Mouse (Mus musculus): ENCODE measurements around the gene Pmf1. TPM values are rescaled to one million over a fixed set of nuclear protein-coding genes. Genes with fewer than 3 reads are reported as not detected.
"Not testable (repeated sequence)": the region's sequence is repeated elsewhere in the genome, so short reads cannot be mapped to it uniquely, and the experiment has no call there.

Pmf1 gene
- polyA plus RNA-seq, 1 experiment from 2014 or later, result 33.5 TPM

DNA sequence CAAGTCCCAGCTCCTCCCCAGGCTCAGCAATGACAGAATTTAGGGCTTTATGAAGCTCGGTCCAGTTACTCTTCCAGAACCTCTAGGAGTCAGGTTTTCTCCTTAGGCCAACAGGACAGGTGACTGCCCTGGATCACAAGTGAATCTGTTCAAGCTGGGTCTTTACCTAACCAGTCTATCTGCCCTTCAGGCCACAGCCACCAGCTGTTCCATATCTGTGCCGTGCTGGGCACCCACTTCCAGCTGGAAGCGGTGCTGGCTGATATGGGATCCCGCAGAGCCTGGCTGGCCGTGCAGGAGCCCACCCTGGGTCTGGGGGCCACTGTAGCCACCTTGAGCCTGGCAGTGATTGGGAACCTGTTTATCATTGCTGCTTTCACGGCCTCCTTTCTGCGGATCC is 27.7 kb downstream of the Pmf1 start:
- not testable (repeated sequence) for H3K27me3 ChIP-seq; H3K9me3 ChIP-seq; H3K4me1 ChIP-seq (replicated peaks); H3K36me3 ChIP-seq; H3K27ac ChIP-seq (replicated peaks); H3K4me3 ChIP-seq; H3K9ac ChIP-seq
- peak; percentile 30; the same call in 1 of the 2 replicates for ATAC-seq (ENCODE audit: low read depth)
- 36% methylated on average over 3 of the region's 7 CpGs for WGBS
- H3K4me2 ChIP-seq, result peak overlapping the region; percentile 50

- H3K9me3 ChIP-seq; H3K4me1 ChIP-seq (replicated peaks); H3K36me3 ChIP-seq; H3K27me3 ChIP-seq: not testable (repeated sequence)
- H3K4me2 ChIP-seq, result peak overlapping the region; percentile 50
- peak overlapping the region; percentile 88 for H3K27ac ChIP-seq (replicated peaks)
- H3K9ac ChIP-seq, result peak overlapping the region; percentile 57; the same call in 1 of the 2 replicates
- WGBS, result 6% methylated on average over 20 of the region's 22 CpGs
- H3K4me3 ChIP-seq, result peak overlapping the region; percentile 27
- ATAC-seq (ENCODE audit: low read depth), result peak; percentile 93
Observed at GRCm38 (mm10) chr3:88381389-88382315, 28.5 kb downstream of the Pmf1 start.

DNA sequence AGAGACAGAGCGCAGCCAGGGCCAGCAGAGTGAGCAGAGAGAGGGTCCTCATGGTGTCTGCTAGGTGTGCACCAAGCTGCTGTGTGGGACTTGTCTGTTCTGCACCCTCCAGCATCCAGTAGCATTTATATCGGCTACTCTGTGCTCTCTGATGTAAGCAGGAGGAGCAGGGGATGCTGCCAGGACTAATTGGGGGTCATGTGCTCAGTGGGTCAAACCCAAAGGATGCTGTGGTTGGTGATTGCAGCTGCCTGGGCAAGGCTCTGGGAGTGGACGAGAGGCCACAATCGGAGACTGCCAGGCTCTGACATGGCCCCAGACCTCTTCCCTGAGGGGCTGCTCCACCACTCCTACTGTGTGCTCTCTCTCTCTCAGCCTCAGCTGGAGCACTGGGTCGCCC is 31.5 kb downstream of the Pmf1 start, which contains the start of gene Bglap2:
Bglap2 (minus strand) TSS at position 101 of the 400 bp plus-strand sequence.
- not testable (repeated sequence) for H3K27ac ChIP-seq (replicated peaks); H3K36me3 ChIP-seq; H3K9me3 ChIP-seq; H3K27me3 ChIP-seq; H3K4me2 ChIP-seq; H3K4me3 ChIP-seq; ATAC-seq (ENCODE audit: low read depth); H3K9ac ChIP-seq
- 75% methylated on average over 5 of the region's 5 CpGs for WGBS
- peaks cover 17% of the 10 kb centered on the region for H3K4me1 ChIP-seq (replicated peaks)

DNA sequence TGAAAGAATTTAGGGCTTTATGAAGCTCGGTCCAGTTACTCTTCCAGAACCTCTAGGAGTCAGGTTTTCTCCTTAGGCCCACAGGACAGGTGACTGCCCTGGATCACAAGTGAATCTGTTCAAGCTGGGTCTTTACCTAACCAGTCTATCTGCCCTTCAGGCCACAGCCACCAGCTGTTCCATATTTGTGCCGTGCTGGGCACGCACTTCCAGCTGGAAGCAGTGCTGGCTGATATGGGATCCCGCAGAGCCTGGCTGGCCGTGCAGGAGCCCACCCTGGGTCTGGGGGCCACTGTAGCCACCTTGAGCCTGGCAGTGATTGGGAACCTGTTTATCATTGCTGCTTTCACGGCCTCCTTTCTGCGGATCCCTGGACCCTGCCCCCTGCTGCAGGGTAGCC is 33.5 kb downstream of the Pmf1 start:
- H3K36me3 ChIP-seq, H3K9me3 ChIP-seq, H3K27me3 ChIP-seq: not testable (repeated sequence)
- ATAC-seq (ENCODE audit: low read depth), result peak; percentile 17; the same call in 1 of the 2 replicates
- Histone ChIP-seq H3K4me2 (peak overlapping the region; percentile 41), H3K4me1 (replicated peaks) (peaks cover 14% of the 10 kb centered on the region), H3K27ac (replicated peaks) (peak overlapping the region; percentile 83), H3K4me3 (0 out of 2 replicates have a peak overlapping the region, but pooled peaks have one; percentile 6), H3K9ac (peak overlapping the region; percentile 52)
- WGBS, result 19% methylated on average over 6 of the region's 7 CpGs

DNA sequence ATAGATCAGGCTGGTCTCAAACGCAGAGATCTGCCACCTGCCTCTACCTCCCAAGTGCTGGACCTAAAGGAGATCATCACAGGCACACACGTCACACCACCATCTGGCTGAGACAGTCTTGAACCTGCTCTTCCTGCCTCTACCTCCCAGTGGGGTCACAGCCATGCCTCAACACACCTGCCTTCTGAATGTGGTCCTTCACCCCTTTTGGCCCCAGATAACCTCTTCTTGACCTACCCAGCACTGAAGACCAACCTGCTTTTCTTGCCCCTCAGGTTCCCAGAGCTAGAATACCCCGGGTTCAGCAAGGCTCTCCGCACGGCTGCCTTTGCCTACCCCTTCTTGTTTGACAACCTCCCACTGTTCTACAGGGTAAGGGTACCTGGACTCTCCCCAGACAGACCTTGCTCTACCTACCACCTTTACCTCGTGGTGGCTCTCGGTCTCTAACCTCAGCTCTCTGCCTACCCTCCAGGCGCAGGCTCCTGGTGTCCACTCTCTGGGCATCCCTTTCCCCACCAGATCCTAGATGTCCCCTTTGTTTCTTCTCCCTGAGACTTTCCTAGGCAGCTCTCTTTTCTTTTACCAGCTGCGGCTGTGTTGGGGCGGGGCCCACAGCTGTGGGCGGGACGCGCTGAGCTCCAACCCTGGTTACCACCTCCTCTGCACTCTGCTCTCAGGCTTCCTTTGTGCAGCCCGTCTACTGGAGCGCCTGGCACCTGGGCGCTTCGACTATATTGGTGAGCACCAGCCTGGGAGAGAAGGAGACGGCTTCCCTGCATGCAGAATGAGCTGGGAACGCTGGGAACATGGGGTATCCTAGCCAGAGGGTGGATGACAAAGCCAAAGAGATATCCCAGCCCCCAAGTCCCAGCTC is 34.1 kb downstream of the Pmf1 start:
- H3K9ac ChIP-seq, result peak overlapping the region; percentile 52
- H3K36me3 ChIP-seq; H3K9me3 ChIP-seq; H3K27me3 ChIP-seq; H3K4me1 ChIP-seq (replicated peaks): not testable (repeated sequence)
- H3K4me2 ChIP-seq, result peak overlapping the region; percentile 41
- WGBS, result 12% methylated on average over 19 of the region's 19 CpGs
- H3K4me3 ChIP-seq, result 0 out of 2 replicates have a peak overlapping the region, but pooled peaks have one; percentile 6
- peak; percentile 96 for ATAC-seq (ENCODE audit: low read depth)
- peak overlapping the region; percentile 83 for H3K27ac ChIP-seq (replicated peaks)

DNA sequence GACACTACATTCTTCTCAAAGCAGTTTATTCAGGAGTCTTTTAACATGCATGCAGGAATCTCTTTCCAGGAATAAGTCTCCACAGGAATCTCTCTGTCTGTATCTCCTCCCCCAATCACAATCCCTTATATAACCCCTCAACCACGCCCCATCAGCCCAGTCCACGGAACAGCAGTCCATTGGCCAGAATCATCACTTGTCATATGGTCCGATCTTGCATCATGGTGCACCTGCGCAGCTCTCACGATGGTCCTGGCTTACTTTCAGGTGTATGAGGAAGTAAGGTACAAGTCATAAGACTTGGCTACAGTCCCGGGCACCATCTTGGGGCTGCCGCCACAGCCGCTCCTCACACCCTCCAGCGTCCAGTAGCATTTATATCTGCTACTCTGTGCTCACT is 37.5 kb downstream of the Pmf1 start, which contains the start of gene Bglap3:
Bglap3 (minus strand) TSS at position 101 of the 400 bp plus-strand sequence.
- not testable (repeated sequence) for H3K4me3 ChIP-seq; H3K27me3 ChIP-seq; H3K9ac ChIP-seq; H3K27ac ChIP-seq (replicated peaks); H3K4me2 ChIP-seq; H3K4me1 ChIP-seq (replicated peaks); H3K36me3 ChIP-seq; ATAC-seq (ENCODE audit: low read depth); H3K9me3 ChIP-seq
- WGBS, result 92% methylated on average over 9 of the region's 9 CpGs

- ATAC-seq (ENCODE audit: low read depth); H3K4me3 ChIP-seq; H3K4me1 ChIP-seq (replicated peaks); H3K27ac ChIP-seq (replicated peaks); H3K4me2 ChIP-seq; H3K36me3 ChIP-seq; H3K9ac ChIP-seq; H3K9me3 ChIP-seq: not testable (repeated sequence)
- 92% methylated on average over 7 of the region's 7 CpGs for WGBS
- H3K27me3 ChIP-seq, result peaks cover 20% of the 10 kb centered on the region
Observed at GRCm38 (mm10) chr3:88368511-88368910, 41.6 kb downstream of the Pmf1 start.

DNA sequence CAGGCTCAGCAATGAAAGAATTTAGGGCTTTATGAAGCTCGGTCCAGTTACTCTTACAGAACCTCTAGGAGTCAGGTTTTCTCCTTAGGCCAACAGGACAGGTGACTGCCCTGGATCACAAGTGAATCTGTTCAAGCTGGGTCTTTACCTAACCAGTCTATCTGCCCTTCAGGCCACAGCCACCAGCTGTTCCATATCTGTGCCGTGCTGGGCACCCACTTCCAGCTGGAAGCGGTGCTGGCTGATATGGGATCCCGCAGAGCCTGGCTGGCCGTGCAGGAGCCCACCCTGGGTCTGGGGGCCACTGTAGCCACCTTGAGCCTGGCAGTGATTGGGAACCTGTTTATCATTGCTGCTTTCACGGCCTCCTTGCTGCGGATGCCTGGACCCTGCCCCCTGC is 42.6 kb downstream of the Pmf1 start:
- H3K4me1 ChIP-seq (replicated peaks); H3K4me3 ChIP-seq; H3K9ac ChIP-seq; H3K36me3 ChIP-seq; H3K9me3 ChIP-seq; H3K27ac ChIP-seq (replicated peaks); H3K4me2 ChIP-seq: not testable (repeated sequence)
- H3K27me3 ChIP-seq, result peaks cover 20% of the 10 kb centered on the region
- peak; percentile 33; the same call in 1 of the 2 replicates for ATAC-seq (ENCODE audit: low read depth)
- WGBS, result 51% methylated on average over 3 of the region's 7 CpGs

GRCm38 (mm10) chr3:88366830-88367428 is 43.2 kb downstream of the Pmf1 start:
- H3K4me1 ChIP-seq (replicated peaks); H3K9me3 ChIP-seq: not testable (repeated sequence)
- Histone ChIP-seq H3K9ac (peak overlapping the region; percentile 60), H3K27ac (replicated peaks) (peak overlapping the region; percentile 82), H3K27me3 (peaks cover 20% of the 10 kb centered on the region), H3K4me3 (peak overlapping the region; percentile 31), H3K36me3 (peaks cover 11% of the 10 kb centered on the region), H3K4me2 (peak overlapping the region; percentile 48)
- 3% methylated on average over 22 of the region's 22 CpGs for WGBS
- peak; percentile 87 for ATAC-seq (ENCODE audit: low read depth)

DNA sequence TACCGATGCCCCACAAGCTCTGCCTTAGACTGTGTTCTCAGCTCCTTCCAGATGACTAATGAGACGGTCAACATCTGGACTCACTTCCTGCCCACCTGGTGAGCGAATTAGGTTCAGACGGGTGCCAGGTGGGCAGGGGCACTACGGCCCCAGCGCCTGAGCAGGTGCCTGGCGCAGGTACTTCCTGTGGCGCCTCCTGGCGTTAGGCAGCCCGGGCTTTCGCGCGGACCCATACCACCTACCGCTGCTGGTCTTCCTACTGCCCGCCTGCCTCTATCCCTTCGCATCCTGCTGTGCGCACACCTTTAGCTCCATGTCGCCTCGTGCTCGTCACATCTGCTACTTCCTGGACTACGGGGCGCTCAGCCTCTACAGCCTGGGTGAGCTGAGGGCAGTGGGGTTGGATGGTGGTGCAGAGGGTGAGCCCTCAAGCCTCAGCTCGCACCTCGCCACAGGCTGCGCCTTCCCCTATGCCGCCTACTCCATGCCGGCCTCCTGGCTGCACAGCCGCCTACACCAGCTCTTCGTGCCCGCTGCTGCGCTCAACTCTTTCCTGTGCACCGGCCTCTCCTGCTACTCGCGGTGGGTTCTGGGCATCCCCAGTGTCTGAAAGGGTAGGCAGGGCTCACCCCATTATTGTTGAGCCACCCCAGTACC is 44.3 kb downstream of the Pmf1 start:
- Histone ChIP-seq H3K9ac (no peak overlapping the region), H3K4me3 (peak overlapping the region; percentile 31; the same call in 1 of the 2 replicates), H3K27me3 (peaks cover 20% of the 10 kb centered on the region), H3K36me3 (peaks cover 22% of the 10 kb centered on the region), H3K27ac (replicated peaks) (no peak overlapping the region), H3K9me3 (0 out of 2 replicates have a peak, but pooled peaks cover 8% of the 10 kb centered on the region), H3K4me2 (peak overlapping the region; percentile 48), H3K4me1 (replicated peaks) (peaks cover 8% of the 10 kb centered on the region; the same call in 1 of the 2 replicates)
- 39% methylated on average over 34 of the region's 34 CpGs for WGBS
- no peak for ATAC-seq (ENCODE audit: low read depth)

GRCm38 (mm10) chr3:88364337-88364736 is 45.8 kb downstream of the Pmf1 start, which contains the start of gene Paqr6:
TSS of gene Paqr6 (plus strand) at chr3:88364584.
- ATAC-seq (ENCODE audit: low read depth), result no peak
- Histone ChIP-seq H3K27ac (replicated peaks) (peak within 1 kb of the TSS; percentile 43), H3K36me3 (peaks cover 37% of the 10 kb centered on the region), H3K27me3 (peaks cover 20% of the 10 kb centered on the region), H3K4me1 (replicated peaks) (peaks cover 8% of the 10 kb centered on the region; the same call in 1 of the 2 replicates), H3K4me3 (no peak within 1 kb of the TSS), H3K4me2 (peak within 1 kb of the TSS; percentile 48), H3K9me3 (no peaks in the 10 kb centered on the region), H3K9ac (no peak within 1 kb of the TSS)
- WGBS, result 2% methylated on average over 16 of the region's 16 CpGs

Measured in neural tube, embryonic 13.5 days (tissue).